Mouse (Mus musculus) bone marrow, adult 2 months (tissue): Measurements from ENCODE around the gene Slc35c2.

Experiments used
- CTCF ChIP-seq: fragments of 200-500 bp; IDR thresholded peaks from 2 replicates; pipeline ENCODE4 v1.5.1; 2011; ENCODE audit warnings: low read length, control low read depth; ENCODE audit not compliant: control insufficient read depth, insufficient read depth
- POLR2A ChIP-seq: fragments of 200-500 bp; IDR thresholded peaks from 2 replicates; pipeline ENCODE4 v1.6.1; 2011; ENCODE audit warnings: low read depth, mild to moderate bottlenecking, control low read depth, low read length, borderline replicate concordance; ENCODE audit not compliant: control insufficient read depth

GRCm38 (mm10) chr2:165248967-165249366 lies 38.7 kb downstream of the Slc35c2 start:
- no peak for TF ChIP-seq CTCF
- no peak for TF ChIP-seq POLR2A
